Mouse (Mus musculus) G1E-ER4 (cell line): ENCODE results near the gene Tmem189. TPM values are rescaled to one million over a fixed set of nuclear protein-coding genes. Genes with fewer than 3 reads are reported as not detected.

Experiments used
- GATA1 ChIP-seq: IDR thresholded peaks from one replicate; pipeline ENCODE4 v1.8.0; 2012; ENCODE audit warnings: low read length, inconsistent platforms
- polyA plus RNA-seq: library from polyadenylated mRNA; stranded (reverse); fragments of >175 nt; gene quantifications from 2 replicates; pipeline ENCODE4 v1.2.3, GENCODE M21; 2012

The Tmem189 gene
- polyA plus RNA-seq, 1 experiment = 47.2 TPM

DNA sequence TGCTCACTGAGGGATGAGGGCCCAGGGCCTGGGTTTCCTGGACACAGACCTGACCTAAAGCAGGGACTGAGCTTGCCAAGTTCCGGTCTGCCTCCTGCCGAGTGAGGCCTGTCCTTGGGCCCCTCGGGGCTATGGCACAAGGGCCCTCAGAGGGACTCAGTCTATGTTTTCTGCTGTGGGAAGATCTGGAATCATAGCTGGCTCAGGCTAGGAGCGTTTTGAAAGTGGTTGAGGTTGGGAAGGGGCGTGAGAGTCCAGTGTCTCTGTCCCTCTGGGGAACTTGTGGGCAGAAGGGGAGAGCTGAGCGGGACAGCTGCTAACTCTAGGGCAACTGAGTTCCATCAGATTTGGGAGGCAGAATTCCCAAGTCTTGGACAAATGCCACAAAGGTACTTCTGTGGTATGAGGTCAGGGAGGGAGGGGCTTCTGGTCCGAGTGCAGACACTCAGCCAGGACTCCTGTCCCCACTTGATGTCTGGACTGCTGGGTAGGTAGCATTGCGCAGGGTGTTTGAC, 89.1 kb downstream of the Tmem189 start:
- no peak for TF ChIP-seq GATA1

- no peak for TF ChIP-seq GATA1
Observed at GRCm38 (mm10) chr2:167599917-167600316, 89.7 kb downstream of the Tmem189 start.

GRCm38 (mm10) chr2:167599195-167599594, 90.4 kb downstream of the Tmem189 start:
- no peak for TF ChIP-seq GATA1

DNA sequence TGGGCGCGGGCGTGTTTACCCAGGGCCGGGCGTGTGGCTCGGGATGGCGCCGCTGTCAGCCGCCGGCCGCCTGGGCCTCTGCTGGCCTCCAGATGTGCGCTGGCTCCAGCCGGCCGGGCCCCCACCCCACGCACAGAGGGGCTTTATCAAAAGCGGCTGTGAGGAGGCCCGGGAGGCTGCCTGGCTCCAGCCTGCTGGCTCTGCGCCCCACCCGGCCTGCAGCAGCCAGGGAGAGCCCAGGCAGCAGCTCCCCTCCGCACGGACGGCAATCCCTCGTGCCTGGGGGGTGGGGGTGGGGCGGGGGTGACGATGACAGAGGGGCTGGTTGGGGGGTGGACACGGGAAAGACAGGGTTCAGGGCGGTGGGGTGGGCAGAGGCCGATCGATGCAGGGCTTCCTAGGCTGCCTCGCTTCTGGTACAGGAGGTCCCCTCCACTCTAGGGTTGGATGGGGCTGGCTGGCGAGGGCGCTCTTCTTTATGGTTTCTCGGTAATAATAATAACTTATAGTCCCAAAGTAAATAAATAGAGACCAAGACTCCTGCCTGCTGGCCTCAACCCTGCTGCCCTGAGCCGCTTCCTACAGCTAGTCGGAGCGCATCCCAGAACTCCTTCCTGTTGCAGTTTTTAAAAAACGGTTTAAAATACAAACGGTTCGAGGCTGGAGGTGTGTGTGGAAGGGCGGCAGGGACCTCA, 92.0 kb downstream of the Tmem189 start:
- TF ChIP-seq GATA1 = no peak

GRCm38 (mm10) chr2:167596726-167597491, 92.7 kb downstream of the Tmem189 start:
- TF ChIP-seq GATA1 = no peak

- TF ChIP-seq GATA1 = no peak
Observed at GRCm38 (mm10) chr2:167596262-167596661, 93.4 kb downstream of the Tmem189 start.

DNA sequence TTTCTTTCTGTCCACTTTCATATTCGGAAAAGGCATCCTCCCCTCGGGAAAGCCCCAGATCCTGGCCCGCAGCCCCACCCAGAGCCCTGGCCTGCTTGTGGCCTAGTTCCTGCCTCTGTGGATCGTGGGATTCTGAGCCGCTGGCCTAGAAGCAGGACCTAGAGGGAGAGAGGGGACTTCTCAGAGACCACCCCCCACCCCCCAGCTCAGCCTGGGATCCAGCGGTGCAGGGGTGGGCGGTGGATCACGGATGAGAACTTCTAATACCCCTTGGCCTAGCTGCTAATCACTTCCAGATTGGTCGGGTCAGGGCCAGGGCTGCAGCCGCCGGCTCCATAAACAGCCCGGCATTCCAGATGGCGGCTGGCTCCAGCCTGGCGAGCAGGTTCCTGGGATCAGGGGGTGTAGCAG, 93.9 kb downstream of the Tmem189 start:
- no peak for TF ChIP-seq GATA1

GRCm38 (mm10) chr2:167594444-167594934, 95.1 kb downstream of the Tmem189 start:
- TF ChIP-seq GATA1 = no peak

DNA sequence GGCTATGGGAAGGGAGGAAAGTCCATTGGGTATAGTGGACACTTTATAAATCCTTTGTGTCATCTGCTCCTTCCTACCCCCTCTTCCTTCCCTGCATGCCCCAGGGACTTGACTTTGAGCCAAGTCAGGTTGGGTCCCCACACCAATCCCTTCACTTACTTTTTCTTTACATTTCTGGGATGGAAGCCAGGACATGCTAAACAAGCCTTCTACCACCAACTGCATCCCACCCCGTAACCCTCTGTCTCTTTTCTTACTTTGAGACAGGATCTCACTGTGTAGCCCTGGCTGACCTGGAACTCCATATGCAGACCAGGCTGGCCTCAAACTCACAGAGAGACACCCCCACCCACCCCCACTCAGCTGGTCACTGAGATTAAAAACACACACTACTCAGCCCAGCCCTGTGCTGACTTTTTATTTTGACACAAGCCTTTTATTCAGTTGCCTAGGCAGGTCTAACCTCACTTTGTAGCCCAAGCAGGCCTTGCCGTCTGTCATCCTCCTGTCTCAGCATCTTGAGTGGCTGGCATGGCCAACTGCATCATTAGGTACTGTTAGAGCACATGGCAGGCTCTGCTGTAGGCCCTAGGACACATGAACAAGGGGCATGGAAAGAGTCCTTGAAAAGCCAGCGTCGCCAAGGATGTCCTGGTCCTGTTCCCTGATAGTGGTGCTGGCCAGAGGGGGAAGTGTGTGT, 95.9 kb downstream of the Tmem189 start:
- no peak for TF ChIP-seq GATA1

Other genes with a start within 250 kb of the Tmem189 start
- gene Rnf114, start 197.2 kb downstream of the Tmem189 start, polyA plus RNA-seq = 14.3 and 18.9 TPM in 2 replicates
- gene Spata2, start 196.9 kb downstream of the Tmem189 start, polyA plus RNA-seq = 31.5 and 36.0 TPM in 2 replicates
- not detected in 2 replicates for gene Snai1, start 151.6 kb downstream of the Tmem189 start, polyA plus RNA-seq
- gene Ube2v1, start 57.7 kb downstream of the Tmem189 start, polyA plus RNA-seq = 264 and 271 TPM in 2 replicates
- not detected in 2 replicates for gene Gm20431, start 28.3 kb downstream of the Tmem189 start, polyA plus RNA-seq
- 68.3 and 82.2 TPM in 2 replicates for gene Cebpb, start 907 bp downstream of the Tmem189 start, polyA plus RNA-seq
- gene Ptpn1, start 242.2 kb upstream of the Tmem189 start, polyA plus RNA-seq = 39.4 and 49.5 TPM in 2 replicates